Mouse (Mus musculus) embryonic facial prominence, embryonic 12.5 days (tissue): ENCODE measurements at regions not wholly inside any gene's neighbourhood (a gene's known extent, or its start where the extent isn't known, plus 50 kb on each side); places are given as distances from the start of the nearest gene placed in this dataset.

Source experiments
- ATAC-seq: fragments of 200-750 bp; cut with Nextera tagmentation; 2 replicates; pipeline ENCODE4 v1.8.0; 2017; ENCODE audit not compliant: insufficient number of reproducible peaks, insufficient read depth, low FRiP score, low TSS enrichment
- H3K27ac ChIP-seq: fragments of 300-500 bp; sonication (generic); 2 replicates; pipeline ENCODE4 v1.5.1; 2016; ENCODE audit warnings: mild to moderate bottlenecking
- H3K27me3 ChIP-seq: fragments of 300-500 bp; sonication (generic); 2 replicates; pipeline ENCODE4 v1.6.1; 2016; ENCODE audit warnings: mild to moderate bottlenecking, moderate library complexity
- H3K36me3 ChIP-seq: fragments of 300-500 bp; sonication (generic); 2 replicates; pipeline ENCODE4 v1.6.1; 2016; ENCODE audit warnings: mild to moderate bottlenecking
- H3K4me1 ChIP-seq: fragments of 300-500 bp; sonication (generic); 2 replicates; pipeline ENCODE4 v1.6.1; 2016
- H3K4me2 ChIP-seq: fragments of 300-500 bp; sonication (generic); replicated peaks from 2 replicates; pipeline ENCODE4 v1.6.1; 2016; ENCODE audit warnings: mild to moderate bottlenecking, moderate library complexity
- H3K4me3 ChIP-seq: fragments of 300-500 bp; sonication (generic); 2 replicates; pipeline ENCODE4 v1.5.1; 2016; ENCODE audit warnings: mild to moderate bottlenecking
- H3K9ac ChIP-seq: fragments of 300-500 bp; sonication (generic); 2 replicates; pipeline ENCODE4 v1.6.1; 2016; ENCODE audit warnings: mild to moderate bottlenecking, moderate library complexity
- H3K9me3 ChIP-seq: fragments of 300-500 bp; sonication (generic); 2 replicates; pipeline ENCODE4 v1.6.1; 2016; ENCODE audit warnings: mild to moderate bottlenecking, moderate library complexity
- WGBS: fragments of 180-500 bp; shearing (Covaris S2); methylation state at CpG from one replicate; pipeline ENCODE4 v1.1.7; 2016; 5-methylcytosine and 5-hydroxymethylcytosine counted together

DNA sequence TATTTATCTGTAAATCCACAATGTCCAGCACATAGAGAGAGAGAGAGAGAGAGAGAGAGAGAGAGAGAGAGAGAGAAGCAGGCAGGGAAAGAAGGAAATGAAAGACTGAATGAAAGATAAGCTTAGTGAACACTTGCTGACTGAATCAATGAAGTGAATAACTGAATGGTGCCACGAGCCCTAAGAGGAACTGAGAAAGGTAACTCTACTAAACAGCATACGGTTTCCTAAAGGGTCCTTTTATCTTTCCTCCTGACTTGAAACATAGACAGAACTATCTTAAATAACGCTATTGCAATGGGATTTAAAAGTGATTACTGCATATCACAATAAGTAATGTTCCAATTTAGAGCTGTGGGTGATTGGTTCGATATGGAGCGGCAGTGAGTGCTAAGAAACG is 121.0 kb downstream of the Rbm26 start:
- no peaks in the 10 kb centered on the region for H3K4me1 ChIP-seq
- no peak overlapping the region for H3K4me2 ChIP-seq
- H3K4me3 ChIP-seq = no peak overlapping the region
- H3K36me3 ChIP-seq = no peaks in the 10 kb centered on the region
- H3K9ac ChIP-seq = no peak overlapping the region
- no peak overlapping the region for H3K27ac ChIP-seq
- no peaks in the 10 kb centered on the region for H3K27me3 ChIP-seq
- no peaks in the 10 kb centered on the region for H3K9me3 ChIP-seq
- ATAC-seq = no peak
- 82% methylated on average over 6 of the region's 6 CpGs for WGBS

DNA sequence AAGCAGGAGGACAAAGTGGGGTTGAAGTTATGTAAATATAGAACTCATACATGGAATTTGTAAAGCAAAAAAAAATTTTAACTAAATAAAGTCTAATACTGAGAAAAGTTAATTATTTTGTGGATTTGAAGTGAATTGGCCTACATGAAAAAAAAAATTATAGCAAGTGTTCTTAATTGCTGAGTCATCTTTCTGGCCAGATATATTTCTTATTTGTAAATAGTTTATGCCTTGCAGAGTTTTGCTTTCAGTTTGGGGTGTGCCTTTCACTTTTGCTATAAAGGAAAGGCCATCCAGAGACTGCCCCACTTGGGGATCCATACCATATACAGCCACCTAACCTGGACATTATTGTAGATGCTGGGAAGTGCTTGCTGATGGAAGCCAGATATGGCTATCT is 138.3 kb downstream of the Rbm26 start:
- Histone ChIP-seq H3K27me3 (no peaks in the 10 kb centered on the region), H3K9me3 (no peaks in the 10 kb centered on the region), H3K4me3 (no peak overlapping the region), H3K27ac (no peak overlapping the region), H3K9ac (no peak overlapping the region), H3K4me2 (no peak overlapping the region), H3K4me1 (no peaks in the 10 kb centered on the region), H3K36me3 (no peaks in the 10 kb centered on the region)
- no peak for ATAC-seq

DNA sequence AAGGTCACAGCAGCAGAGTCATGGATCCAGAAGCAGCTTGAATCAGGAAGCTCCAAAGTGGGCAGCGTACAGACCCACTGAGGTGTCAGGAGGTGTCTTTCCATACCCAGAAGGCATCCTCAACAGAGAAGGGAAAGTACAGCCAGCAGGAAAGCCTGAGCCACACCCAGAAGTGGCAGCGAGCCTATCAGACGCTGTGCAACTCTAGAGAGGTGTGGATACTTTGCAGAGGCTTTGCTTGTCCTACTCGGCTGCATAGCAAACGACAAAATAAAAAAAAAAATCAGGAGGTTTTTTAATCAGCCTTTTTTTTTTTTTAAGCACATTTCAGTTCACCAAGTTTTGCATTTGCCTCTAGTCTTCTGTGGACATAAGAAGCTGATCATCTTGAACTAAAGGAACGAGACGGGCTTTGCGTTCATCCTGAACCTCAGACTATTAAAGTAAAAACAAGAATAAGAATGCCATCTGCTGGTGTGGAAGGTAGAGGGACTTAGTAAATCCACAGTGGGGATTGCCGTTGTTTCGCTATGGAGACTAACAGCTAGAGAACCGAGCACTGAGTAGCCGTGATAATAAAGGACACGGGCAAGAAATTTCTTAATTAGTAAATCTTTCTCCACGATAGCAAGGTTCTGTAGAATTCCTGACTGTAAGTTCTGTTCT is 142.3 kb downstream of the Rbm26 start:
- no peak for ATAC-seq
- 35% methylated on average over 14 of the region's 14 CpGs for WGBS
- Histone ChIP-seq H3K9ac (no peak overlapping the region), H3K4me2 (peak overlapping the region; percentile 19), H3K4me3 (no peak overlapping the region), H3K27me3 (no peaks in the 10 kb centered on the region), H3K36me3 (no peaks in the 10 kb centered on the region), H3K27ac (no peak overlapping the region), H3K9me3 (no peaks in the 10 kb centered on the region), H3K4me1 (no peaks in the 10 kb centered on the region)

DNA sequence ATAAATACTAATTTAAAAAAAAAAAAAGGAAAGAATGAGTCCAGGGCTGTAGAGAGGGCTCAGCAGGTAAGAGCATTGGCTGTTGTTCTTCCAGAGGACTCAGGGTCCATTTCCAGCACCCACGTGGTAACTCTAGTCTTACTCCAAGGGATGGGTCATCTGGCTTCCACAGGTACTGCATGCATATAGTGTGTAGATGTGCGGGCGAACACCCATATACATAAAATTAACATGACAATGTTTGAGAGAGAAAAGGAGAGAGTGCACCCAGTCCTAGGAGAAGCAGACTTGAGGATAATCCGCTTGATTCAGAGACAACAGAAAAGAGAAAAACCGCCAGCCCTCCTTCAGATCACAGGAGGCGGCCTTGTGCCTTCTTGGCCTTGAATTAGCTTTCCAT is 157.2 kb downstream of the Rbm26 start:
- 73% methylated on average over 6 of the region's 6 CpGs for WGBS
- Histone ChIP-seq H3K36me3 (no peaks in the 10 kb centered on the region), H3K4me3 (no peak overlapping the region), H3K4me1 (no peaks in the 10 kb centered on the region), H3K27ac (no peak overlapping the region), H3K9me3 (no peaks in the 10 kb centered on the region), H3K4me2 (no peak overlapping the region), H3K9ac (no peak overlapping the region), H3K27me3 (no peaks in the 10 kb centered on the region)
- ATAC-seq = no peak

DNA sequence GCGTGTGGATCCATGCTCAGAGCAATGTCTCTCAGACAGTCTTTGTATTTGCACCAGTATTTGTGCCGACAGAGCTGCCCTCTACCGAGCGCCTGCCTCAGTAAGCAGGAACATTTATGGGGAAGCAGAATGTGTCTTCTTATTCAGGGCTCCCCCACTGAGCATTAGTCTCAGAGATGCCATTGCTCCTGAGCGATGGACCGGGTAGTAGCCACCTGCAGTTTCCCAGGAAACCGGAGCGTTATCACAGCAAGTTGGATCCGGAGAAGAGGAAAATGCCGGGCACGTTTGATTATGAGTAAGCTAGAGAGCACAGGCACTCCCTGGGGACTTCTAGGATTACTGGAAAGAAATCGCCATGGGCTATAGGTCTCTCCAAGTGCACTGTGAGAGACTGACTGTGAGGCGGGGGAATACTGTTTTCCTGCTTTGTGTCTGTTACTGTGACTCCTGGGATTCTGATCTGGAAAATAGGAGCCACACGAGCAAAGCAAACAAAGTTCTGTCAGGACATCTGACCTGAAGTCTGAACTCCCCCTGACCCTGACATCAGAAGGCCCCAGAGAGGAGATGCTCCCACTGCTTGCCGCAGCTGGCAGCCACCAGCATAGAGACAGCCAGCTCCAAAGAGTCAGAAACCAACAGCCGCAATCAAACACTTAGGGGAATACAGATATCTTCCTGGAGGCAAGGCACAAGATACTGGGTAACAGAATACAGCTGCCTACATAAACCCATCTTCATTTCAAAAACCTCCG is 160.9 kb downstream of the Rbm26 start:
- H3K27ac ChIP-seq = no peak overlapping the region
- H3K4me2 ChIP-seq = peak overlapping the region; percentile 14; the same call in 1 of the 2 replicates
- 25% methylated on average over 17 of the region's 17 CpGs for WGBS
- H3K27me3 ChIP-seq = no peaks in the 10 kb centered on the region
- no peaks in the 10 kb centered on the region for H3K4me1 ChIP-seq
- H3K9me3 ChIP-seq = no peaks in the 10 kb centered on the region
- H3K4me3 ChIP-seq = no peak overlapping the region
- ATAC-seq = peak; percentile 43; the same call in 1 of the 2 replicates
- H3K36me3 ChIP-seq = no peaks in the 10 kb centered on the region
- H3K9ac ChIP-seq = no peak overlapping the region

DNA sequence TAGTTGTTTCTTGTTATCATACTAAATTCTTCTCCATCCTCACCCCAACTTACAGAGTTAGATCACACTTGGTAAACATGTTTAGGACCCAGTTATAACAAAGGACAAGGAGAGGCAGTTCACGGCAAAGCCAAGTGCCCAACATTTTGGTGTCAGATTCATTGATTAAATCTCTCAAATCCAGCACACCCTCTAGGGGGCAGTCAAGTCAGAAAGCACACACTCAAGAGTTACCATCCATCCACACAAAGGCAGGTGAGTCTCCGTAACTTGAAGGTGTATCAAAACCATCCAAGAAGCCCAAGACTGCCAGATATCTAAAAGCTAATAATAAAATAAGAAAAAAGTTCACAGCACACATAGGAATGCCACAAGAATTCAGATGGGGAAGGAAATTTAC is 161.8 kb downstream of the Rbm26 start:
- WGBS = 76% methylated on average over 2 of the region's 2 CpGs
- Histone ChIP-seq H3K27me3 (no peaks in the 10 kb centered on the region), H3K4me3 (no peak overlapping the region), H3K9me3 (no peaks in the 10 kb centered on the region), H3K27ac (no peak overlapping the region), H3K4me1 (no peaks in the 10 kb centered on the region), H3K4me2 (no peak overlapping the region), H3K36me3 (no peaks in the 10 kb centered on the region), H3K9ac (no peak overlapping the region)
- ATAC-seq = no peak

DNA sequence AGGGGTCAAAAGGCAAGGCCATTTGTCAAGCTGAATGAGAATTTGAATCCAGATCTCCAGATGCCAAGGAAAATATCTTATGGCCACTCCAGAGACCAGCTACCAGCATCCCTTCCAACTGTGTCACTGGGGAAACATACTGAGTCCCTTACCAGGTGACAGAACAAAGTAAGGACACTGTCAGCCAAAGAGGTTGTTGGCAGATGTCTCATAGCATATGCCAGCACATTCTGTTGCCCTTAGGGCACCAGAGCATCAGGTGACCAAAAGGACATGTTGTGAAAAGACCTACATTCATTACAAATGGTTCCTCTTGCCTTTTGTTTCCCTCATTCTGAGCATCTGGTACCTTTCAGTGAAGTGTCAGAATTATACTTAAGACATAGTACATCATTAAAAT is 166.4 kb downstream of the Rbm26 start:
- Histone ChIP-seq H3K4me3 (no peak overlapping the region), H3K27ac (no peak overlapping the region), H3K36me3 (no peaks in the 10 kb centered on the region), H3K9me3 (no peaks in the 10 kb centered on the region), H3K4me1 (no peaks in the 10 kb centered on the region), H3K27me3 (no peaks in the 10 kb centered on the region), H3K9ac (no peak overlapping the region), H3K4me2 (no peak overlapping the region)
- ATAC-seq = no peak

DNA sequence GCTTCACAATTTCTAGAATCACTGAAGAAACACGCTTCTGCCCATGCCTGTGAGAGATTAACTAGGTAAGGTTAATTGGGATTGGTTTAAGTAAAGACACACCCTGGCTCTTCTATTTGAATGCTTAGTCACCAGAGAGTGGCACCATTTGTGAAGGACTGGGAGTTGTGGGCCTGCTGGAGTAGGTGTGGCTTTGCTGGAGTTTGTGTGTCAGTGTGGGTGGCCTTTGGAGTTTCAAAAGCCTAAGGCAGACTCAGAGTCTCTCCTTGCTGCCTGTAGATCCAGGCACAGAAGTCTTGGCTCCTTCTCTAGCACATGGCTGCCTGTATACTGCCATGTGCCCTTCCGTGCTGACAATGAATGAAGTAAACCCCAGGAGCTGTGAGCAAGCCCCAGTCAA is 168.8 kb downstream of the Rbm26 start:
- H3K27ac ChIP-seq = no peak overlapping the region
- H3K4me1 ChIP-seq = no peaks in the 10 kb centered on the region
- H3K4me3 ChIP-seq = no peak overlapping the region
- H3K9ac ChIP-seq = no peak overlapping the region
- no peaks in the 10 kb centered on the region for H3K9me3 ChIP-seq
- H3K36me3 ChIP-seq = no peaks in the 10 kb centered on the region
- no peaks in the 10 kb centered on the region for H3K27me3 ChIP-seq
- no peak for ATAC-seq
- no peak overlapping the region for H3K4me2 ChIP-seq
- 95% methylated on average over 2 of the region's 2 CpGs for WGBS

DNA sequence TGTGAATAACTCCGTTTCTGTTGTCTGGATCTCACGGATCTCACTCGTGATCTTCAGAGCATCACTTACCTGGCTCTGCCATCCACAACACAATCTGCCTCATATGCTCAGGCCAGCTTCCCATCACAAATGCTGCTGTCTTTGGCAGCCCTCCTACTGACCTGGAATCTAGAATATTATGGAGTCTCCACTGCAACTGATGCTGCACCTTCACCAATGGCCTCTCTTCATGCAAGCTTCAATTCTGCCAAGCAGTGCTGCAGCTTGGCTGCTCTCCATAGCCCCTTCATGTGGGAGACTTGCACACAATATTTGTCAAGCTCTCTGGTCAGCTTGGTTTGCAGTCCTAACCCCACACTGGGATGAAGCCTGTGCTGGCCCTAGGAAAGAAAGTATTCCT is 183.1 kb downstream of the Rbm26 start:
- H3K4me1 ChIP-seq = no peaks in the 10 kb centered on the region
- no peak for ATAC-seq
- no peaks in the 10 kb centered on the region for H3K9me3 ChIP-seq
- no peak overlapping the region for H3K4me3 ChIP-seq
- H3K27ac ChIP-seq = no peak overlapping the region
- no peak overlapping the region for H3K9ac ChIP-seq
- H3K4me2 ChIP-seq = no peak overlapping the region
- no peaks in the 10 kb centered on the region for H3K36me3 ChIP-seq
- H3K27me3 ChIP-seq = no peaks in the 10 kb centered on the region
- WGBS = 92% methylated on average over 3 of the region's 3 CpGs

DNA sequence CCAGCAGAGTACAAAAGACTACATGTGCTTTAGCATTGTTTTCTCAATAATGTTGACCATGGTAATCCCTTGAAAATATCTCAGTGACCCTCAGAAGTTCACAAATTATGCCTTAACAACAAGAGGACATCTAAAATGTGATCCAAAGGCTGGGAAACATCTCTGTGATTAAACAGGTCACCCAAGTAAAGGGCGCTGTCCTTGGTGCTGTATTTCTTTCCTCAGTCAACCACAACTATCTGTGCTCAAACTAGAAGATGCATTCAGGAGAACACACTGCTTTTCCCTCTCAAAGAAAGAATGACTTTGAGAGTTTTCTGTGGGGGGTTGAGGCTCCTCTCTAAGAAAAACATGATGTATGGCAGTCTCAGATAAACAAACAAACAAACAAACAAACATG is 211.1 kb downstream of the Rbm26 start:
- H3K4me3 ChIP-seq = no peak overlapping the region
- H3K4me1 ChIP-seq = no peaks in the 10 kb centered on the region
- H3K27ac ChIP-seq = no peak overlapping the region
- H3K36me3 ChIP-seq = no peaks in the 10 kb centered on the region
- no peaks in the 10 kb centered on the region for H3K27me3 ChIP-seq
- ATAC-seq = no peak
- no peak overlapping the region for H3K9ac ChIP-seq
- H3K4me2 ChIP-seq = no peak overlapping the region
- WGBS = 53% methylated on average over 1 of the region's 1 CpGs
- H3K9me3 ChIP-seq = no peaks in the 10 kb centered on the region

DNA sequence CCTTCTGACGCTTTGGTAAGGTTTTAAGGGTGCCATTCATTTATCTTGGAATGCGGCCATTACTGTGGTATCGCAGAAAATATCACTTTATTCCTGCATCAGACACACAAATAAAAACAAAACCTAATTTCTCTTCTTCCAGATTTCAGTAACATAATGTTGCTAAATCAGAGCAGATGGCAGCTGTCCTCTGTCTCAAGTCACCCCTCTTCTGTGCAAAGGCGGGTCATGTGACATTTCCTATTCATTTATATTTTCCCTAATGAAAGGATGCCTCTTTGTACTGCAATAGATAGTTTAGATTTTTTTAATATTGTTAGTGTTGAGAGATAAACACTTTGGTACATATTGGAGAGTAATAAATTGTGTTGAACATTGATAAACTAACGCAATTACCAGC is 233.7 kb downstream of the Rbm26 start:
- H3K9me3 ChIP-seq = no peaks in the 10 kb centered on the region
- no peaks in the 10 kb centered on the region for H3K4me1 ChIP-seq
- H3K36me3 ChIP-seq = no peaks in the 10 kb centered on the region
- H3K4me3 ChIP-seq = no peak overlapping the region
- WGBS = 90% methylated on average over 5 of the region's 5 CpGs
- H3K27ac ChIP-seq = no peak overlapping the region
- no peak for ATAC-seq
- H3K4me2 ChIP-seq = no peak overlapping the region
- H3K27me3 ChIP-seq = no peaks in the 10 kb centered on the region
- H3K9ac ChIP-seq = no peak overlapping the region

DNA sequence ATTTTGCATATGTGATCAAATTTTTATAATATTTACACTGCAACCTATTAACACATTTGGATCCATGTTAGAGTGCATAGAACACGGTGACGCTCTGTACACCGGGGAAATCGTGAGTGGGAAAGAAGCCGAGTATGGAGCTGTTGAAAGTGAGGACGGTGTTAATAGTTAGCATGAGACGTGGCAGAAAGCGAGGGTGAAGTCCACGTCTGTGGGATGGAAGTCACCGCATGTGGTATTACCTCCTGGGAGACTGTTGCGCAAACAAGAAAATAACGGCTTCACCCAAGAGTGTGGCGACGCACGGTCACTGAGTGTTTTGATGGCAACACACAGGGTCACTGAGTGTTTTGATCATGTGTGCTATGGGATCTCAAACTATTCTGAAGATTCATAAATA is 237.2 kb downstream of the Rbm26 start:
- Histone ChIP-seq H3K27me3 (no peaks in the 10 kb centered on the region), H3K27ac (no peak overlapping the region), H3K9ac (no peak overlapping the region), H3K36me3 (no peaks in the 10 kb centered on the region), H3K9me3 (no peaks in the 10 kb centered on the region), H3K4me3 (no peak overlapping the region), H3K4me2 (no peak overlapping the region), H3K4me1 (no peaks in the 10 kb centered on the region)
- 85% methylated on average over 15 of the region's 15 CpGs for WGBS
- ATAC-seq = no peak
